Mouse (Mus musculus) kidney, postnatal 0 days (tissue): Measurements from ENCODE around the gene Copz1. TPM values are rescaled to one million over a fixed set of nuclear protein-coding genes. Genes with fewer than 3 reads are reported as not detected.

Experiments used
- ATAC-seq: fragments of 200-750 bp; cut with Nextera tagmentation; replicated peaks from 2 replicates; pipeline ENCODE4 v1.8.0; 2017; ENCODE audit warnings: low read depth, moderate number of reproducible peaks, moderate TSS enrichment, moderate library complexity; ENCODE audit not compliant: low FRiP score
- DNase-seq: peaks from one replicate; pipeline ENCODE4 v3.0.0-alpha.2; 2016; ENCODE audit warnings: low spot score
- H3K27ac ChIP-seq: fragments of 300-500 bp; sonication (generic); 2 replicates; pipeline ENCODE4 v1.5.1; 2014; ENCODE audit warnings: mild to moderate bottlenecking
- H3K27me3 ChIP-seq: fragments of 300-500 bp; sonication (generic); 2 replicates; pipeline ENCODE4 v1.6.1; 2014; ENCODE audit warnings: low read length, mixed read lengths; ENCODE audit not compliant: insufficient read depth
- H3K36me3 ChIP-seq: fragments of 300-500 bp; sonication (generic); 2 replicates; pipeline ENCODE4 v1.6.1; 2014; ENCODE audit warnings: low read length, mixed read lengths; ENCODE audit not compliant: insufficient read depth
- H3K4me1 ChIP-seq: fragments of 300-500 bp; sonication (generic); replicated peaks from 2 replicates; pipeline ENCODE4 v1.6.1; 2014; ENCODE audit warnings: antibody characterized with exemption, low read length, mixed read lengths; ENCODE audit not compliant: insufficient read depth
- H3K4me2 ChIP-seq: fragments of 300-500 bp; sonication (generic); 2 replicates; pipeline ENCODE4 v1.6.1; 2014; ENCODE audit warnings: mild to moderate bottlenecking, low read length, moderate library complexity, mixed read lengths
- H3K4me3 ChIP-seq: fragments of 300-500 bp; sonication (generic); replicated peaks from 2 replicates; pipeline ENCODE4 v1.5.1; 2014; ENCODE audit warnings: low read depth, low read length
- H3K9ac ChIP-seq: fragments of 300-500 bp; sonication (generic); 2 replicates; pipeline ENCODE4 v1.6.1; 2014; ENCODE audit warnings: low read depth, low read length
- H3K9me3 ChIP-seq: fragments of 300-500 bp; sonication (generic); replicated peaks from 2 replicates; pipeline ENCODE4 v1.6.1; 2016; ENCODE audit warnings: low read length, inconsistent platforms, mixed read lengths
- CTCF ChIP-seq: IDR thresholded peaks from 2 replicates; pipeline ENCODE4 v1.5.1; 2016; ENCODE audit warnings: antibody characterized with exemption, low read depth, mild to moderate bottlenecking, moderate library complexity
- WGBS: fragments of 180-500 bp; shearing (Covaris S2); extraction: QIAGEN DNeasy Blood & Tissue Kit; methylation state at CpG from one replicate; pipeline ENCODE4 v1.1.7; 2014; 5-methylcytosine and 5-hydroxymethylcytosine counted together
- polyA plus RNA-seq: library from polyadenylated mRNA; unstranded; fragments of >200 nt; fragmentation: Nextera tagmentation; extraction: Ambion mirVana; gene quantifications from 2 replicates; pipeline ENCODE4 v1.2.1, GENCODE M21; 2015

Copz1 gene
- polyA plus RNA-seq, 1 experiment from 2014 or later = 237 TPM

GRCm38 (mm10) chr15:103335040-103335439, 62.5 kb downstream of the Copz1 start:
- no peak overlapping the region for H3K4me2 ChIP-seq
- WGBS = 60% methylated on average over 3 of the region's 3 CpGs
- H3K4me1 ChIP-seq = peaks cover 13% of the 10 kb centered on the region; the same call in 1 of the 2 replicates
- no peaks in the 10 kb centered on the region for H3K36me3 ChIP-seq
- no peak overlapping the region for H3K9ac ChIP-seq
- H3K4me3 ChIP-seq = no peak overlapping the region
- no peaks in the 10 kb centered on the region for H3K9me3 ChIP-seq
- ATAC-seq (no peak), DNase-seq (no peak)
- peaks cover 10% of the 10 kb centered on the region for H3K27me3 ChIP-seq
- H3K27ac ChIP-seq = no peak overlapping the region
- TF ChIP-seq CTCF = no peak

GRCm38 (mm10) chr15:103335488-103336235, 63.1 kb downstream of the Copz1 start:
- Histone ChIP-seq H3K4me2 (no peak overlapping the region), H3K27ac (no peak overlapping the region), H3K27me3 (peaks cover 13% of the 10 kb centered on the region), H3K4me3 (no peak overlapping the region), H3K36me3 (no peaks in the 10 kb centered on the region), H3K9me3 (no peaks in the 10 kb centered on the region), H3K4me1 (peaks cover 16% of the 10 kb centered on the region; the same call in 1 of the 2 replicates), H3K9ac (no peak overlapping the region)
- no peak for TF ChIP-seq CTCF
- ATAC-seq (no peak), DNase-seq (no peak)
- WGBS = 30% methylated on average over 7 of the region's 7 CpGs

GRCm38 (mm10) chr15:103336996-103337667, 64.6 kb downstream of the Copz1 start:
- no peaks in the 10 kb centered on the region for H3K36me3 ChIP-seq
- no peak for ATAC-seq
- no peak overlapping the region for H3K9ac ChIP-seq
- H3K27ac ChIP-seq = no peak overlapping the region
- H3K27me3 ChIP-seq = peaks cover 19% of the 10 kb centered on the region
- 24% methylated on average over 11 of the region's 11 CpGs for WGBS
- DNase-seq = no peak
- no peak overlapping the region for H3K4me2 ChIP-seq
- H3K4me3 ChIP-seq = no peak overlapping the region
- no peak for TF ChIP-seq CTCF
- peaks cover 16% of the 10 kb centered on the region; the same call in 1 of the 2 replicates for H3K4me1 ChIP-seq
- no peaks in the 10 kb centered on the region for H3K9me3 ChIP-seq

GRCm38 (mm10) chr15:103338829-103339165, 66.3 kb downstream of the Copz1 start:
- H3K4me3 ChIP-seq = no peak overlapping the region
- DNase-seq = no peak
- H3K4me2 ChIP-seq = peak overlapping the region; percentile 91; the same call in 1 of the 2 replicates
- H3K4me1 ChIP-seq = peaks cover 14% of the 10 kb centered on the region; the same call in 1 of the 2 replicates
- peaks cover 19% of the 10 kb centered on the region for H3K27me3 ChIP-seq
- no peak overlapping the region for H3K9ac ChIP-seq
- H3K36me3 ChIP-seq = no peaks in the 10 kb centered on the region
- 0 out of 2 replicates have a peak, but pooled peaks have one; percentile 3 for ATAC-seq
- H3K9me3 ChIP-seq = no peaks in the 10 kb centered on the region
- no peak overlapping the region for H3K27ac ChIP-seq
- WGBS = 52% methylated on average over 4 of the region's 4 CpGs
- TF ChIP-seq CTCF = no peak

- Histone ChIP-seq H3K4me1 (0 out of 2 replicates have a peak, but pooled peaks cover 9% of the 10 kb centered on the region), H3K27me3 (peaks cover 19% of the 10 kb centered on the region), H3K27ac (no peak overlapping the region), H3K36me3 (peaks cover 4% of the 10 kb centered on the region; the same call in 1 of the 2 replicates), H3K4me3 (peak overlapping the region; percentile 57), H3K9ac (peak overlapping the region; percentile 41), H3K9me3 (no peaks in the 10 kb centered on the region), H3K4me2 (peak overlapping the region; percentile 91)
- 8% methylated on average over 31 of the region's 31 CpGs for WGBS
- TF ChIP-seq CTCF = no peak
- DNase-seq = no peak
- 0 out of 2 replicates have a peak, but pooled peaks have one; percentile 31 for ATAC-seq
Measured at GRCm38 (mm10) chr15:103339166-103339960, 66.8 kb downstream of the Copz1 start.

- DNase-seq = no peak
- TF ChIP-seq CTCF = peak; percentile 16; the same call in 1 of the 2 replicates
- 0 out of 2 replicates have a peak, but pooled peaks have one; percentile 14 for ATAC-seq
- Histone ChIP-seq H3K36me3 (peaks cover 10% of the 10 kb centered on the region; the same call in 1 of the 2 replicates), H3K4me1 (0 out of 2 replicates have a peak, but pooled peaks cover 9% of the 10 kb centered on the region), H3K9ac (peak within 1 kb of the TSS; percentile 41), H3K4me3 (peak within 1 kb of the TSS; percentile 57), H3K4me2 (peak within 1 kb of the TSS; percentile 91), H3K27ac (no peak within 1 kb of the TSS), H3K9me3 (no peaks in the 10 kb centered on the region), H3K27me3 (peaks cover 19% of the 10 kb centered on the region)
- WGBS = 1% methylated on average over 25 of the region's 26 CpGs
Measured at GRCm38 (mm10) chr15:103339961-103340337, 67.4 kb downstream of the Copz1 start, which contains the start of gene Zfp385a. TSS of gene Zfp385a (minus strand) at chr15:103340093.
